Comparison of ENCODE assay signal across 27 mouse cellular contexts in genomic region chr12:102348447-102348846, GRCm38 (mm10).
DNase-seq lines count a peak whose midpoint lies in the region; ATAC-seq lines count a peak whose summit lies in the region.
"Had no signal": no experiment of that assay in that cellular context is flagged by ENCODE, and none has a peak within 500 bp of the region (broad histone marks: within the 10 kb centered on the region; RNA-seq: fewer than 3 reads in every experiment).

No protein-coding gene starts in this region.

- intact Hi-C loops in heart, postnatal 36 days (cut with DNase I) = no loop called here

- H3K36me3 ChIP-seq in liver, embryonic 15.5 days (replicated peaks) = peaks cover 9% of the 10 kb centered on the region; the same call in 1 of the 2 replicates
- H3K36me3 ChIP-seq in liver, embryonic 11.5 days (ENCODE audit: control insufficient read depth, insufficient read depth, low read length) = no peaks in the 10 kb centered on the region; the same call in 1 of the 2 replicates
- H3K36me3 ChIP-seq in embryonic facial prominence, embryonic 15.5 days = no peaks in the 10 kb centered on the region
- H3K36me3 ChIP-seq: embryonic facial prominence, embryonic 13.5 days; forebrain, embryonic 12.5 days; hindbrain, embryonic 13.5 days; lung, embryonic 15.5 days; midbrain, embryonic 10.5 days; midbrain, embryonic 15.5 days had no signal

- ATAC-seq in liver, embryonic 15.5 days (ENCODE audit: insufficient read depth) = no peak
- ATAC-seq in liver, embryonic 11.5 days (replicated peaks; ENCODE audit: low FRiP score) = no peak
- peak; percentile 69 for ATAC-seq in embryonic facial prominence, embryonic 15.5 days (ENCODE audit: insufficient number of reproducible peaks, low FRiP score, low TSS enrichment, low read depth)
- ATAC-seq in megakaryocyte progenitor cell, adult 5-6 weeks (replicated peaks; ENCODE audit: poor library complexity) = peak; percentile 60
- ATAC-seq: midbrain, embryonic 15.5 days had no signal

- H3K4me3 ChIP-seq in liver, embryonic 15.5 days (replicated peaks) = no peak overlapping the region
- no peak overlapping the region for H3K4me3 ChIP-seq in liver, embryonic 11.5 days (ENCODE audit: low read depth, low read length)
- H3K4me3 ChIP-seq in embryonic facial prominence, embryonic 15.5 days (replicated peaks) = no peak overlapping the region
- H3K4me3 ChIP-seq: embryonic facial prominence, embryonic 13.5 days; forebrain, embryonic 12.5 days; hindbrain, embryonic 13.5 days; lung, embryonic 15.5 days; midbrain, embryonic 10.5 days; midbrain, embryonic 15.5 days had no signal

- H3K9me3 ChIP-seq in liver, embryonic 15.5 days (replicated peaks) = no peaks in the 10 kb centered on the region
- H3K9me3 ChIP-seq in liver, embryonic 11.5 days (ENCODE audit: control insufficient read depth, low read length) = no peaks in the 10 kb centered on the region
- no peaks in the 10 kb centered on the region for H3K9me3 ChIP-seq in embryonic facial prominence, embryonic 15.5 days (replicated peaks)
- H3K9me3 ChIP-seq: embryonic facial prominence, embryonic 13.5 days; forebrain, embryonic 12.5 days; hindbrain, embryonic 13.5 days; lung, embryonic 15.5 days; midbrain, embryonic 10.5 days; midbrain, embryonic 15.5 days had no signal

- H3K9ac ChIP-seq in liver, embryonic 15.5 days = no peak overlapping the region
- no peak overlapping the region for H3K9ac ChIP-seq in liver, embryonic 11.5 days (ENCODE audit: low read depth, low read length)
- no peak overlapping the region for H3K9ac ChIP-seq in embryonic facial prominence, embryonic 15.5 days
- H3K9ac ChIP-seq: embryonic facial prominence, embryonic 13.5 days; forebrain, embryonic 12.5 days; hindbrain, embryonic 13.5 days; lung, embryonic 15.5 days; midbrain, embryonic 15.5 days had no signal

- 69% methylated on average over 6 of the region's 6 CpGs for WGBS in liver, embryonic 15.5 days (ENCODE audit: insufficient replicate concordance)
- 93% methylated on average over 6 of the region's 6 CpGs for WGBS in liver, embryonic 11.5 days
- WGBS in embryonic facial prominence, embryonic 15.5 days = 75% methylated on average over 6 of the region's 6 CpGs

- H3K4me1 ChIP-seq in liver, embryonic 15.5 days (replicated peaks) = no peaks in the 10 kb centered on the region
- no peaks in the 10 kb centered on the region for H3K4me1 ChIP-seq in liver, embryonic 11.5 days (replicated peaks; ENCODE audit: control insufficient read depth, insufficient read depth, low read length)
- 0 out of 2 replicates have a peak, but pooled peaks cover 4% of the 10 kb centered on the region for H3K4me1 ChIP-seq in embryonic facial prominence, embryonic 15.5 days
- H3K4me1 ChIP-seq: forebrain, embryonic 12.5 days; hindbrain, embryonic 13.5 days; midbrain, embryonic 10.5 days; midbrain, embryonic 15.5 days had no signal

- H3K4me2 ChIP-seq in liver, embryonic 15.5 days = peak overlapping the region; percentile 19; the same call in 1 of the 2 replicates
- no peak overlapping the region for H3K4me2 ChIP-seq in liver, embryonic 11.5 days
- H3K4me2 ChIP-seq in embryonic facial prominence, embryonic 15.5 days (replicated peaks) = no peak overlapping the region
- H3K4me2 ChIP-seq: embryonic facial prominence, embryonic 13.5 days; forebrain, embryonic 12.5 days; heart, embryonic 11.5 days; hindbrain, embryonic 13.5 days; lung, embryonic 15.5 days; midbrain, embryonic 15.5 days had no signal

- DNase-seq in liver, embryonic 11.5 days (ENCODE audit: low spot score) = no peak
- peak; percentile 1 for DNase-seq in CD4-positive helper T cell, adult 2 months (ENCODE audit: low read depth, low spot score)
- no peak for DNase-seq in right cerebral cortex, postnatal 4 days
- DNase-seq in heart, postnatal 36 days = no peak
- DNase-seq: adrenal gland, postnatal 25 days; cerebellum, adult 2 months; cerebellum, postnatal 25 days; embryo, embryonic 11 days; gastrocnemius, postnatal 25 days; heart, adult 18-20 months; heart, postnatal 4 days; kidney, adult 9 months; kidney, postnatal 10 days; layer of hippocampus, adult 9-11 months; lung, postnatal 4 days; right cerebral cortex, postnatal 25 days; thymus, postnatal 4 days had no signal

- no peaks in the 10 kb centered on the region for H3K27me3 ChIP-seq in liver, embryonic 15.5 days
- no peaks in the 10 kb centered on the region for H3K27me3 ChIP-seq in liver, embryonic 11.5 days (replicated peaks; ENCODE audit: control insufficient read depth, insufficient read depth, low read length)
- H3K27me3 ChIP-seq in embryonic facial prominence, embryonic 15.5 days = no peaks in the 10 kb centered on the region
- H3K27me3 ChIP-seq: embryonic facial prominence, embryonic 13.5 days; forebrain, embryonic 12.5 days; hindbrain, embryonic 13.5 days; lung, embryonic 15.5 days; midbrain, embryonic 15.5 days had no signal

- H3K27ac ChIP-seq in liver, embryonic 15.5 days (replicated peaks) = peak overlapping the region; percentile 31
- H3K27ac ChIP-seq in liver, embryonic 11.5 days (ENCODE audit: low read depth, low read length) = no peak overlapping the region
- no peak overlapping the region for H3K27ac ChIP-seq in embryonic facial prominence, embryonic 15.5 days (replicated peaks)
- H3K27ac ChIP-seq: embryonic facial prominence, embryonic 13.5 days; forebrain, embryonic 12.5 days; hindbrain, embryonic 13.5 days; lung, embryonic 15.5 days; midbrain, embryonic 10.5 days; midbrain, embryonic 15.5 days had no signal

Comparison
In these comparisons a context has a peak if more than half of its experiments do, and no peak if none do; other contexts are left out.
1. ATAC-seq: peak in embryonic facial prominence, embryonic 15.5 days (single experiment) and megakaryocyte progenitor cell, adult 5-6 weeks (single experiment); none in liver, embryonic 15.5 days (single experiment) and liver, embryonic 11.5 days (single experiment).